Mouse (Mus musculus) Muller cell, postnatal 12 days (primary cell): ENCODE data around the gene S1pr1.

ENCODE experiments used
- DNase-seq: peaks from one replicate; pipeline ENCODE4 v3.0.0-alpha.2; 2015; ENCODE audit errors: inconsistent ontology term

S1pr1 gene

GRCm38 (mm10) chr3:115711924-115712807 lies 2.7 kb downstream of the S1pr1 start:
- DNase-seq: no peak

- no peak for DNase-seq
Measured at GRCm38 (mm10) chr3:115711393-115711792, 3.5 kb downstream of the S1pr1 start.

- no peak for DNase-seq
Measured at GRCm38 (mm10) chr3:115710051-115710450, 4.8 kb downstream of the S1pr1 start.

GRCm38 (mm10) chr3:115709118-115709574 lies 5.7 kb downstream of the S1pr1 start:
- DNase-seq: peak; percentile 52

- no peak for DNase-seq
Measured at GRCm38 (mm10) chr3:115706736-115707135, 8.1 kb downstream of the S1pr1 start.

GRCm38 (mm10) chr3:115704254-115704908 lies 10.5 kb downstream of the S1pr1 start:
- no peak for DNase-seq

- no peak for DNase-seq
Measured at GRCm38 (mm10) chr3:115703720-115704119, 11.2 kb downstream of the S1pr1 start.

- DNase-seq: no peak
Measured at GRCm38 (mm10) chr3:115702089-115702488, 12.8 kb downstream of the S1pr1 start.

- DNase-seq: no peak
Measured at GRCm38 (mm10) chr3:115695194-115695891, 19.5 kb downstream of the S1pr1 start.

- DNase-seq: no peak
Measured at GRCm38 (mm10) chr3:115694168-115694567, 20.7 kb downstream of the S1pr1 start.

- no peak for DNase-seq
Measured at GRCm38 (mm10) chr3:115693390-115693789, 21.5 kb downstream of the S1pr1 start.

- DNase-seq: peak; percentile 31
Measured at GRCm38 (mm10) chr3:115692857-115693256, 22.0 kb downstream of the S1pr1 start.

GRCm38 (mm10) chr3:115692384-115692783 lies 22.5 kb downstream of the S1pr1 start:
- no peak for DNase-seq

- DNase-seq: no peak
Measured at GRCm38 (mm10) chr3:115689920-115690319, 25.0 kb downstream of the S1pr1 start.

- peak; percentile 63 for DNase-seq
Measured at GRCm38 (mm10) chr3:115689352-115689751, 25.5 kb downstream of the S1pr1 start.

- DNase-seq: no peak
Measured at GRCm38 (mm10) chr3:115687821-115688220, 27.1 kb downstream of the S1pr1 start.

GRCm38 (mm10) chr3:115682328-115683088 lies 32.4 kb downstream of the S1pr1 start:
- DNase-seq: no peak

GRCm38 (mm10) chr3:115681184-115681583 lies 33.7 kb downstream of the S1pr1 start:
- DNase-seq: no peak

GRCm38 (mm10) chr3:115679022-115679421 lies 35.9 kb downstream of the S1pr1 start:
- DNase-seq: no peak

- no peak for DNase-seq
Measured at GRCm38 (mm10) chr3:115675546-115676535, 39.0 kb downstream of the S1pr1 start.
